Mouse (Mus musculus) G1E (cell line): ENCODE data around the gene Cphx2. TPM values are rescaled to one million over a fixed set of nuclear protein-coding genes. Genes with fewer than 3 reads are reported as not detected.
"Not testable (repeated sequence)": the region's sequence is repeated elsewhere in the genome, so short reads cannot be mapped to it uniquely, and the experiment has no call there.

Experiments
- ATAC-seq: 2 replicates; pipeline ENCODE4 v1.8.0; 2016; ENCODE audit warnings: mild to moderate bottlenecking; ENCODE audit not compliant: insufficient number of reproducible peaks, poor library complexity, low FRiP score, severe bottlenecking; ENCODE audit errors: extremely low read depth
- DNase-seq: peaks from one replicate; pipeline ENCODE4 v3.0.0; 2012; ENCODE audit warnings: low spot score
- H3K27me3 ChIP-seq: 2 replicates; pipeline ENCODE4 v1.6.1; 2012; ENCODE audit warnings: mild to moderate bottlenecking, low read length, inconsistent platforms; ENCODE audit not compliant: insufficient read depth
- H3K36me3 ChIP-seq: replicated peaks from 2 replicates; pipeline ENCODE3; 2012; ENCODE audit warnings: mild to moderate bottlenecking, inconsistent platforms
- H3K4me1 ChIP-seq: 2 replicates; pipeline ENCODE4 v1.6.1; 2012; ENCODE audit warnings: low read depth, low read length, inconsistent platforms, mixed read lengths; ENCODE audit not compliant: insufficient read depth
- H3K4me3 ChIP-seq: 2 replicates; pipeline ENCODE4 v1.5.1; 2012; ENCODE audit warnings: low read depth, mild to moderate bottlenecking, inconsistent platforms, low read length, moderate library complexity, mixed read lengths
- H3K9me3 ChIP-seq: replicated peaks from 2 replicates; pipeline ENCODE4 v1.6.1; 2012; ENCODE audit warnings: inconsistent platforms
- polyA plus RNA-seq: library from polyadenylated mRNA; stranded (reverse); fragments of >175 nt; gene quantifications from 2 replicates; pipeline ENCODE4 v1.2.3, GENCODE M21; 2012
- total RNA-seq, 2 experiments: library from RNA; stranded (forward) in 1 of 2; stranded (reverse) in 1 of 2; fragments of 200-1000 nt in 1 of 2; fragments of >200 nt in 1 of 2; fragmentation: Nextera tagmentation in 1 of 2; gene quantifications; 2 replicates each; pipeline ENCODE4 v1.2.3; 2014 to 2017

Cphx2 gene
- total and polyA plus RNA-seq, 3 experiments: not detected

GRCm38 (mm10) chr14:26081997-26082396 is 681 bp downstream of the Cphx2 start, which contains the start of gene Cphx3:
TSS of gene Cphx3 (plus strand) at chr14:26082297.
- not testable (repeated sequence) for ATAC-seq, H3K9me3 ChIP-seq, DNase-seq, H3K4me3 ChIP-seq, H3K36me3 ChIP-seq, H3K27me3 ChIP-seq, H3K4me1 ChIP-seq

- not testable (repeated sequence) for ATAC-seq, H3K9me3 ChIP-seq, H3K4me1 ChIP-seq, DNase-seq, H3K27me3 ChIP-seq, H3K4me3 ChIP-seq, H3K36me3 ChIP-seq
These were observed 16.3 kb downstream of the Cphx2 start for GRCm38 (mm10) chr14:26097622-26098021.

GRCm38 (mm10) chr14:26118150-26118549 is 36.8 kb downstream of the Cphx2 start, which contains the start of gene Duxbl2:
TSS of gene Duxbl2 (plus strand) at chr14:26118349.
- not testable (repeated sequence) for H3K27me3 ChIP-seq, ATAC-seq, DNase-seq, H3K4me1 ChIP-seq, H3K9me3 ChIP-seq, H3K4me3 ChIP-seq, H3K36me3 ChIP-seq

GRCm38 (mm10) chr14:26118550-26119000 is 37.3 kb downstream of the Cphx2 start:
- not testable (repeated sequence) for H3K9me3 ChIP-seq, H3K4me3 ChIP-seq, H3K36me3 ChIP-seq, DNase-seq, H3K27me3 ChIP-seq, ATAC-seq, H3K4me1 ChIP-seq

GRCm38 (mm10) chr14:26119095-26119494 is 37.8 kb downstream of the Cphx2 start:
- not testable (repeated sequence) for DNase-seq, H3K4me3 ChIP-seq, ATAC-seq, H3K36me3 ChIP-seq, H3K27me3 ChIP-seq, H3K4me1 ChIP-seq, H3K9me3 ChIP-seq

Other genes starting within 250 kb of the Cphx2 start
- 22.8 and 24.7 TPM in 2 replicates for gene Anxa11, start 239.4 kb upstream of the Cphx2 start, total RNA-seq (2014; fragmentation: Nextera tagmentation)
- gene Anxa11, start 239.4 kb upstream of the Cphx2 start, total RNA-seq (2017): 3.3 and 4.5 TPM in 2 replicates
- gene Anxa11, start 239.4 kb upstream of the Cphx2 start, polyA plus RNA-seq: 51.5 and 57.7 TPM in 2 replicates
- gene Plac9a, start 178.4 kb upstream of the Cphx2 start, total RNA-seq (2014; fragmentation: Nextera tagmentation): not detected in 2 replicates
- not detected in 2 replicates for gene Plac9a, start 178.4 kb upstream of the Cphx2 start, total RNA-seq (2017)
- not detected in 2 replicates for gene Plac9a, start 178.4 kb upstream of the Cphx2 start, polyA plus RNA-seq
- gene Tmem254a, start 153.8 kb upstream of the Cphx2 start, total RNA-seq (2014; fragmentation: Nextera tagmentation): 2.9 and 6.5 TPM in 2 replicates
- 1.5 and 1.6 TPM in 2 replicates for gene Tmem254a, start 153.8 kb upstream of the Cphx2 start, total RNA-seq (2017)
- 0.44 TPM in 2 replicates for gene Tmem254a, start 153.8 kb upstream of the Cphx2 start, polyA plus RNA-seq
- not detected in 2 replicates for gene Cphx1, start 143.2 kb upstream of the Cphx2 start, total RNA-seq (2014; fragmentation: Nextera tagmentation)
- 0.44 TPM in 1 of 2 replicates, not detected in the other for gene Cphx1, start 143.2 kb upstream of the Cphx2 start, total RNA-seq (2017)
- not detected in 2 replicates for gene Cphx1, start 143.2 kb upstream of the Cphx2 start, polyA plus RNA-seq
- not detected in 2 replicates for gene Duxbl1, start 102.9 kb upstream of the Cphx2 start, total RNA-seq (2014; fragmentation: Nextera tagmentation)
- gene Duxbl1, start 102.9 kb upstream of the Cphx2 start, total RNA-seq (2017): 0.16 TPM in 1 of 2 replicates, not detected in the other
- not detected in 2 replicates for gene Duxbl1, start 102.9 kb upstream of the Cphx2 start, polyA plus RNA-seq
- gene Gm9780, start 38.8 kb upstream of the Cphx2 start, total RNA-seq (2014; fragmentation: Nextera tagmentation): not detected in 2 replicates
- not detected in 2 replicates for gene Gm9780, start 38.8 kb upstream of the Cphx2 start, total RNA-seq (2017)
- gene Gm9780, start 38.8 kb upstream of the Cphx2 start, polyA plus RNA-seq: not detected in 2 replicates
- gene Tmem254c, start 14.2 kb upstream of the Cphx2 start, total RNA-seq (2014; fragmentation: Nextera tagmentation): 3.3 TPM in 1 of 2 replicates, not detected in the other
- gene Tmem254c, start 14.2 kb upstream of the Cphx2 start, total RNA-seq (2017): 6.0 and 8.6 TPM in 2 replicates
- 2.9 TPM in 2 replicates for gene Tmem254c, start 14.2 kb upstream of the Cphx2 start, polyA plus RNA-seq
- gene Cphx3, start 781 bp downstream of the Cphx2 start, total RNA-seq (2014; fragmentation: Nextera tagmentation): not detected in 2 replicates
- gene Cphx3, start 781 bp downstream of the Cphx2 start, total RNA-seq (2017): not detected in 2 replicates
- gene Cphx3, start 781 bp downstream of the Cphx2 start, polyA plus RNA-seq: not detected in 2 replicates
- not detected in 2 replicates for gene Duxbl2, start 36.8 kb downstream of the Cphx2 start, total RNA-seq (2014; fragmentation: Nextera tagmentation)
- gene Duxbl2, start 36.8 kb downstream of the Cphx2 start, total RNA-seq (2017): not detected in 2 replicates
- gene Duxbl2, start 36.8 kb downstream of the Cphx2 start, polyA plus RNA-seq: not detected in 2 replicates
- not detected in 2 replicates for gene Plac9b, start 101.0 kb downstream of the Cphx2 start, total RNA-seq (2014; fragmentation: Nextera tagmentation)
- gene Plac9b, start 101.0 kb downstream of the Cphx2 start, total RNA-seq (2017): 0.11 TPM in 1 of 2 replicates, not detected in the other
- not detected in 2 replicates for gene Plac9b, start 101.0 kb downstream of the Cphx2 start, polyA plus RNA-seq
- gene Tmem254b, start 125.5 kb downstream of the Cphx2 start, total RNA-seq (2014; fragmentation: Nextera tagmentation): 1.5 TPM in 1 of 2 replicates, not detected in the other
- gene Tmem254b, start 125.5 kb downstream of the Cphx2 start, total RNA-seq (2017): 0.66 and 2.6 TPM in 2 replicates
- 0.63 TPM in 1 of 2 replicates, not detected in the other for gene Tmem254b, start 125.5 kb downstream of the Cphx2 start, polyA plus RNA-seq
- gene Duxbl3, start 176.4 kb downstream of the Cphx2 start, total RNA-seq (2014; fragmentation: Nextera tagmentation): not detected in 2 replicates
- 0.12 TPM in 1 of 2 replicates, not detected in the other for gene Duxbl3, start 176.4 kb downstream of the Cphx2 start, total RNA-seq (2017)
- gene Duxbl3, start 176.4 kb downstream of the Cphx2 start, polyA plus RNA-seq: not detected in 2 replicates